Mouse (Mus musculus) hindbrain, embryonic 14.5 days (tissue): Measurements from ENCODE around the gene Zscan10. TPM values are rescaled to one million over a fixed set of nuclear protein-coding genes. Genes with fewer than 3 reads are reported as not detected.

Experiments
- ATAC-seq: fragments of 200-750 bp; cut with Nextera tagmentation; 2 replicates; pipeline ENCODE4 v1.8.0; 2017; ENCODE audit warnings: moderate number of reproducible peaks, mild to moderate bottlenecking, moderate TSS enrichment, moderate library complexity; ENCODE audit not compliant: low FRiP score
- DNase-seq: peaks from one replicate; pipeline ENCODE4 v3.0.0-alpha.2; 2015; ENCODE audit warnings: low spot score
- H3K27ac ChIP-seq: fragments of 300-500 bp; sonication (generic); 2 replicates; pipeline ENCODE4 v1.5.1; 2014; ENCODE audit warnings: mild to moderate bottlenecking, moderate library complexity
- H3K27me3 ChIP-seq: fragments of 300-500 bp; sonication (generic); 2 replicates; pipeline ENCODE4 v1.6.1; 2014; ENCODE audit warnings: mild to moderate bottlenecking, low read length, mixed read lengths; ENCODE audit not compliant: control insufficient read depth, insufficient read depth
- H3K36me3 ChIP-seq: fragments of 300-500 bp; sonication (generic); replicated peaks from 2 replicates; pipeline ENCODE4 v1.6.1; 2014; ENCODE audit not compliant: control insufficient read depth, insufficient read depth
- H3K4me1 ChIP-seq: fragments of 300-500 bp; sonication (generic); replicated peaks from 2 replicates; pipeline ENCODE4 v1.6.1; 2014; ENCODE audit warnings: antibody characterized with exemption, low read length, mixed read lengths; ENCODE audit not compliant: control insufficient read depth, insufficient read depth
- H3K4me2 ChIP-seq: fragments of 300-500 bp; sonication (generic); replicated peaks from 2 replicates; pipeline ENCODE4 v1.6.1; 2014; ENCODE audit warnings: mild to moderate bottlenecking, moderate library complexity
- H3K4me3 ChIP-seq: fragments of 300-500 bp; sonication (generic); replicated peaks from 2 replicates; pipeline ENCODE4 v1.5.1; 2014; ENCODE audit warnings: mild to moderate bottlenecking, low read length
- H3K9ac ChIP-seq: fragments of 300-500 bp; sonication (generic); 2 replicates; pipeline ENCODE4 v1.6.1; 2014
- H3K9me3 ChIP-seq: fragments of 300-500 bp; sonication (generic); 2 replicates; pipeline ENCODE4 v1.6.1; 2016; ENCODE audit warnings: low read length; ENCODE audit not compliant: control insufficient read depth
- WGBS: fragments of 180-500 bp; shearing (Covaris S2); extraction: QIAGEN DNeasy Blood & Tissue Kit; methylation state at CpG from one replicate; pipeline ENCODE4 v1.1.7; 2014; 5-methylcytosine and 5-hydroxymethylcytosine counted together
- polyA plus RNA-seq: library from polyadenylated mRNA; unstranded; fragments of >200 nt; fragmentation: Nextera tagmentation; extraction: Ambion mirVana; gene quantifications from 2 replicates; pipeline ENCODE4 v1.2.1, GENCODE M21; 2014

The Zscan10 gene
- polyA plus RNA-seq, 1 experiment from 2014 or later = 0.25 TPM

DNA sequence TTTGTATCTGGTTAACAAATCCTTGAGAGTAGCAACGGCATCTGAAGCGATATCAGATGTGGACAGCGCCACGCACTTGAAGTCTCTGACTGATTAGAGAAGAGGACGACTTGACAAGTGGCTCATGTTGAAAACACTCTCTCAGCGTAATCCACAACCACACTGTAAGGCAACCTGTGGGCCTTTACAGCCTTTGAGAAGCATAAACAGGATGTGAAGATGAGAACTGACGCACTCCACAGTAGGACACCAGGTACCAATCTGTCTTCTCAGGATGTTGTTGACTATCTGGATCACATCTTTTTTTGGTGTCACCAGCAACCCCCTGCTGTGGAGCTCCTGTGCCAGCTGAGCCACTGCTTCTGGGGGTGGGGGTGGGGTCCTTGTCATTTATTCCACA, 19.7 kb downstream of the Zscan10 start:
- no peak for DNase-seq
- Histone ChIP-seq H3K27me3 (no peaks in the 10 kb centered on the region), H3K9ac (no peak overlapping the region), H3K36me3 (no peaks in the 10 kb centered on the region), H3K4me2 (no peak overlapping the region), H3K4me3 (no peak overlapping the region), H3K4me1 (no peaks in the 10 kb centered on the region), H3K9me3 (no peaks in the 10 kb centered on the region), H3K27ac (no peak overlapping the region)
- 84% methylated on average over 7 of the region's 7 CpGs for WGBS
- ATAC-seq = no peak

DNA sequence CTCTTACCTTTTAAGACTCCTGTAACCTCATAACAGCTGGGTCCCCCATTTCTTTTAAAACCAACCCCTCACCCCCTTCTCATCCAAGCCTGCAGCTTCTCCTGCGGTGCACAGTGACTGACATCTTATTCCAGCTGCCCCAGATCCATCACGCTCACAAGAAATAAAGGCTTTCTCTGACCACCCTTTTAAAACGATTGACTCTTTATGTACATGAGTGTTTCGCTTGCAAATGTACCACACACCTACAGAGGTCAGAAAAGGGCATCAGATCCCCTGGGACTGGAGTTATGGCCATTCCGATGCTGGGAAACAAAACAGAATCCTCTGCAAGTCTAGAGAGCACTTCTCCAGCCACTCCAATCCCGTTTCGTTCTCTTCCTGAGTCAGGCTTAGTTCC, 27.2 kb downstream of the Zscan10 start:
- ATAC-seq = no peak

DNA sequence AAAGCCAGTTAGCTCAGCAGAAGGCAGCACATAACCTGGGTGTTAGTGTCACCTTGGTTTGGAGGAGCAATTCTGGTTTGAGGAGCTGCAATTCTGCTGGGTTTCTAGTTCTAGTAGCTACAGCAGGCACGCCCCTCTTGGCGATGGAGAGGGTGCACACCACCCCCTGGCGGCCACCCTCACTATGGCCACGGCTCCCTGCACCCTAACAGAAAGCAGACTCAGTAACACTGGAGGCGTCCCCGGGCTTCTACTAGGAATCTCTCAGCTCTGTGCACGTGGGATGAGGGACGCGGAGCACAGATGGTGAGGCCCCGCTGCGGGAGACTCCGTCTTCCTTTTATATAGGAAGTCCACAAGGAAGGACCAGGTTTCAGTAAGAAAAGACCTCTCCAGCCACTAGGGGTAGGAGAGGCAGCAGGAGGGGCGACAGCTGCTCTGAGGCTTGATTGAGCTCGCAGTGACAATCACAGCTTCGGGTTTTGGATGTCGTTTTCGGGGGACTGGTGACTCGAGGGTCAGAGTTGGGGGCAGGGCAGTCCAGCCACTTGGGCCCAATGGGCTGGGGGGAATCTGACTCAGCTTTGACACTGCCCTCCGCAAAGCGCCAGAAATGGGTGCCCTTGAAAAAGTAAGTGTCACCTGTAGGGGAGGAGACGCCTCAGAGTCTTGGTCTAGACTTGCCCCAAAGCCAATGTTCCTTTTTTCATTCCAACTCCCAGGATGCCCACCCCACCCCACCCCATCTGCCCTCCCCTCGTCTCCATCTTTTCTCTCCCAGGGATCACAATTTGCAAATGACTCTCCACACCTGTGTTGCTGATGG, 29.8 kb downstream of the Zscan10 start:
- H3K4me1 ChIP-seq = no peaks in the 10 kb centered on the region
- no peaks in the 10 kb centered on the region for H3K36me3 ChIP-seq
- no peak overlapping the region for H3K27ac ChIP-seq
- no peak overlapping the region; the same call in 1 of the 2 replicates for H3K4me3 ChIP-seq
- H3K4me2 ChIP-seq = peak overlapping the region; percentile 40
- ATAC-seq (peak; percentile 71; the same call in 1 of the 2 replicates), DNase-seq (no peak)
- no peaks in the 10 kb centered on the region for H3K9me3 ChIP-seq
- no peaks in the 10 kb centered on the region; the same call in 1 of the 2 replicates for H3K27me3 ChIP-seq
- no peak overlapping the region; the same call in 1 of the 2 replicates for H3K9ac ChIP-seq
- 18% methylated on average over 22 of the region's 22 CpGs for whole genome bisulfite sequencing

More for the DNA sequence above, 27.2 kb downstream of the Zscan10 start:
- 39% methylated on average over 7 of the region's 7 CpGs for WGBS
- H3K4me1 ChIP-seq = no peaks in the 10 kb centered on the region
- H3K9me3 ChIP-seq = no peaks in the 10 kb centered on the region
- no peak overlapping the region for H3K4me2 ChIP-seq
- H3K27me3 ChIP-seq = no peaks in the 10 kb centered on the region; the same call in 1 of the 2 replicates
- no peak overlapping the region for H3K27ac ChIP-seq
- H3K36me3 ChIP-seq = no peaks in the 10 kb centered on the region
- no peak overlapping the region for H3K9ac ChIP-seq
- H3K4me3 ChIP-seq = no peak overlapping the region
- DNase-seq = no peak

DNA sequence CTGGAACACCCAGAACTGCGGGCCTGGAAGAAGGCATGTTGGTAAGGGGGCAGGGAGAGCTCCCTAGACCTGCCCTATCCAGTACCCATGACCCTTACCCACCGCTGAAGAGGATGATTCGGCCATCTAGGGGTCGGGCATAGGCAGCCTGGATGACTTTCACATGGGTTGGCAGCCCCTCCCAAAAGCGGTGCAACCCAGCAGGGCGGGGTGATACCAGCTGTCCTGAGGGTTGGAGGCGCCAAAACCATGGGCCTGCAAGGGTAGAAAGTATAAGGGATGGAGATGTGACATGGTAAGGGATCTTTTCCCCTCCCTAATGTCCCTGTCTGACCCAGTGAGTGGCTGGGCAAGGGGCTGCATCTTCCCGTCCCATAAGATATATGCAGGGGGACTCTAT, 30.6 kb downstream of the Zscan10 start:
- no peaks in the 10 kb centered on the region for H3K36me3 ChIP-seq
- DNase-seq (no peak), ATAC-seq (no peak)
- no peaks in the 10 kb centered on the region for H3K4me1 ChIP-seq
- H3K27me3 ChIP-seq = no peaks in the 10 kb centered on the region; the same call in 1 of the 2 replicates
- no peaks in the 10 kb centered on the region for H3K9me3 ChIP-seq
- no peak overlapping the region for H3K27ac ChIP-seq
- H3K4me3 ChIP-seq = no peak overlapping the region
- no peak overlapping the region for H3K9ac ChIP-seq
- no peak overlapping the region for H3K4me2 ChIP-seq
- 91% methylated on average over 8 of the region's 8 CpGs for WGBS

DNA sequence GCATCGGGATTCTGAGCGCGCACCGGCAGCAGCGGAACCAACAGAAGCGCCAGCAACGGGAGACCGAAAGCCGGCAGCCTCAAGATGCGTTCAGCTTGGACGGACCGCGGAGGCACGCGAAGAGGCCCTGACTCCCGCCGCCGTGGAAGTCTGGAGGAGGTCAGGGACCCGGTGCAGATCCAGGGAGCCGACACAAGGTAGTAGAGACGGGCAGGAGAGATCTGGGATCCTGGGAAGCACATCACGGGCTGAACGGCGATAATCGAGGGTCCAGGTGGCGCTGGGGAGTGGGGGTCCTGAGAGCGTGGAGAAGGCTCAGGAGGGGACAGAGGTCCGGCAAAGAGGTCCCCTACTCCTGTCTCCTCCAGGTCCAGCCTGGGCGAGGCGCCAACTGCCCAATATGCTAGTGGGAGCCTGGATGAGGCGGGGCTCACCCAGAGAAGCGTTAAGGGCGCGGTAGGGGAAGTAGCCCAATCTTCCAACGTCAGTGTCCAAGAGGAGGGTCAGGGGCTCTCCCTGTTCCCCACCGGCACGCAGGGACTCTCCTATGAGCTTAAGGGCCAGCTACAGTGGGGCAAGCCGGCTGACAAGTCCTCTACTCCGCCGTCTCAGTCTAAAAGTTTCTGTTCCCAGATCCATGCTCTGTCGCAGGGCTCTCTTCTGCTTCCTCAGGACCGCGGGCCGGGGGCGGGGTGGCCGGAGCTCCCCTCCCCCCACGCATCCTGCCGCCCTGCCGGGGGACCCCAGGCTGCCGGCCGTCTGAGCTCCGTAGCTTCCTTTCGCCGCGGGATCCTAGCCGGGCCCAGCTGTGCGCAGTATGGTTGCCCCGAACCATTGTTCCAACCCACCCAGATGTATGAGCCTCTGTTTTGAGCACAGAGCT, 44.2 kb downstream of the Zscan10 start, which contains the start of gene Mmp25:
Gene Mmp25, minus strand, starts transcription at position 665 of the 883 bp plus-strand sequence.
- WGBS = 2% methylated on average over 58 of the region's 58 CpGs
- H3K4me3 ChIP-seq = peak within 1 kb of the TSS; percentile 35
- peak within 1 kb of the TSS; percentile 58 for H3K4me2 ChIP-seq
- no peak for DNase-seq
- peak within 1 kb of the TSS; percentile 52 for H3K9ac ChIP-seq
- H3K4me1 ChIP-seq = peaks cover 7% of the 10 kb centered on the region
- H3K9me3 ChIP-seq = no peaks in the 10 kb centered on the region
- H3K27me3 ChIP-seq = peaks cover 33% of the 10 kb centered on the region
- no peaks in the 10 kb centered on the region for H3K36me3 ChIP-seq
- H3K27ac ChIP-seq = no peak within 1 kb of the TSS
- ATAC-seq = no peak

DNA sequence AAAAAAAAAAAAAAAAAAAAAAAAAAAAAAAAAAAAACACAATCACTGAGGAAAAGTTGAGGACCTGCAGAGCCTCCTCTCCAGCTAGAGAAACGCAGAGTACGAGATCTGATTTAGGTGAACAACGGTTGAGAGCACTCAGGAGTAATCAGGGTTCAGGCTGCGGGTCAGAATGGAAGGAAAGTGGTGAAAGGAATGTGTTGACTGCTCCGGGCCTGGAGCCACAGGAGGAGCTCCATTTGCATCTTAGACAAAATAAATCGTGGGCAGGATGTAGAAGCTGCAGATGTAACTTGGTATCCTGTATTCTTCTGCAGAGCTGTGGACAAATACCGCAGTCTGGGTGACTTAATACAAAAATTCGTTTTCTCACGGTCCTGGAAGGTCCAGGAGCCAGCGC, 45.2 kb downstream of the Zscan10 start:
- no peaks in the 10 kb centered on the region for H3K9me3 ChIP-seq
- H3K4me3 ChIP-seq = no peak overlapping the region
- H3K9ac ChIP-seq = no peak overlapping the region
- no peaks in the 10 kb centered on the region for H3K36me3 ChIP-seq
- peaks cover 7% of the 10 kb centered on the region for H3K4me1 ChIP-seq
- no peak for ATAC-seq
- H3K27ac ChIP-seq = no peak overlapping the region
- WGBS = 26% methylated on average over 10 of the region's 10 CpGs
- peaks cover 33% of the 10 kb centered on the region for H3K27me3 ChIP-seq
- H3K4me2 ChIP-seq = no peak overlapping the region
- no peak for DNase-seq

DNA sequence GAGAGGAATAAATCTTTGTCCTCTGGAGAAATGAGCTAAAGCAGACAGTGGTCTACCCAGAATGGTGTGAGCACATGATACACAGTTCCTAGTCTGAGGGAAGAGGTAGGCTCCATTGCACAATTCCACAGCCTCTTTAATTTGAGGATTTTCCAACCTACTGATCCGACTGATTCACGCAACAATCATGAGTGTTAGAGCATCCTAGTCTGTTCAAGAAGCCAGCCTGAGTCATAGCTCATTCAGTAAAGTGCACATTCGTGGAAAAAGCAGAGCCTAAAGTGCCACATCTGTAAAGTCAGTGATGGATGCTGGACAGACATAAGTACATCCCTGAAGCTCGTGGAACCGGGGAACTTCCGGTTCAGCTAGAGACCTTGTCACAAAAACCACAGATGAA, 50.7 kb downstream of the Zscan10 start:
- Histone ChIP-seq H3K4me3 (no peak overlapping the region), H3K36me3 (no peaks in the 10 kb centered on the region), H3K4me2 (no peak overlapping the region), H3K4me1 (no peaks in the 10 kb centered on the region), H3K9ac (no peak overlapping the region), H3K27me3 (0 out of 2 replicates have a peak, but pooled peaks cover under 1% of the 10 kb centered on the region), H3K9me3 (no peaks in the 10 kb centered on the region), H3K27ac (no peak overlapping the region)
- 85% methylated on average over 6 of the region's 6 CpGs for WGBS
- ATAC-seq (no peak), DNase-seq (no peak)

DNA sequence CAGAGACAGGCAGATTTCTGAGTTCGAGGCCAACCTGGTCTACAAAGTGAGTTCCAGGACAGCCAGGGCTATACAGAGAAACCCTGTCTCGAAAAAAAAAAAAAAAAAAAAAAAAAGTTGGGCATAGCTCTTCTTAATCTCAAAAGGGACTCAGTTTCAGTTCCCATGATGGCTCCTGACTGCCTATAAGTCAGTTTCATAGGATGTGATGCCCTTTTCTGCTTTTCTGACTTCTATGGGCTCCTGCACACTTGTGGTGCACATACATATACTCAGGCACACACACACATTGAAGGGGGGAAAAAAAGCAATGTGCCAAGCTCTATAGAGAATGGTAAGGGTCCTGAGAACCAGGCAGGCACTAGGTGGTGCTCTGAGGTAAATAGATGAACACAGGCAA, 52.7 kb downstream of the Zscan10 start:
- H3K9ac ChIP-seq = no peak overlapping the region
- no peaks in the 10 kb centered on the region for H3K27me3 ChIP-seq
- DNase-seq (no peak), ATAC-seq (no peak)
- H3K27ac ChIP-seq = no peak overlapping the region
- H3K4me3 ChIP-seq = no peak overlapping the region
- 80% methylated on average over 1 of the region's 2 CpGs for WGBS
- no peaks in the 10 kb centered on the region for H3K36me3 ChIP-seq
- no peaks in the 10 kb centered on the region for H3K4me1 ChIP-seq
- H3K4me2 ChIP-seq = no peak overlapping the region
- no peaks in the 10 kb centered on the region for H3K9me3 ChIP-seq

DNA sequence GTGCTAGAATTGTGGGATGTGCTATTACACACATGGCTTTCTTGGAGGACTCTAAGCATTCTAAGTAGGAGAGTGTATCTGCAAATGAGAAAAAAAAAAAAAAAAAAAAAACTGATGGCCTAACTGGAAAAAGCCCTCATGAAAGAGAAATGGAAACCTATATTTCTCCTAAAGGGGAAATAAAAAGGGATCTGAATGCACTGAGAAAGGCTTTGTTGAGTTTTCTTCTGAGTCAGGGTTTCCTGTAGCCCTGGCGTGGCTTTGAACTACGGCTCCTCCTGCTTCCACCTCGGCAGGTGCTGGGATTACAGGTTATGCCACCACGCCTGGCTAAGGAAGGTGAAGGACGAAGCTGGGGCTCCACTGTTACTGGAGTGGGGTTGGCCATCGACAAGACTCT, 53.3 kb downstream of the Zscan10 start:
- no peak overlapping the region for H3K4me2 ChIP-seq
- no peaks in the 10 kb centered on the region for H3K36me3 ChIP-seq
- no peaks in the 10 kb centered on the region for H3K27me3 ChIP-seq
- WGBS = 61% methylated on average over 6 of the region's 6 CpGs
- DNase-seq (no peak), ATAC-seq (no peak)
- no peak overlapping the region for H3K27ac ChIP-seq
- no peak overlapping the region for H3K4me3 ChIP-seq
- no peaks in the 10 kb centered on the region for H3K9me3 ChIP-seq
- no peaks in the 10 kb centered on the region for H3K4me1 ChIP-seq
- no peak overlapping the region for H3K9ac ChIP-seq
